Mouse (Mus musculus) gonadal fat pad, adult 2 months (tissue): Measurements from ENCODE around the gene Hk3. TPM values are rescaled to one million over a fixed set of nuclear protein-coding genes. Genes with fewer than 3 reads are reported as not detected.

ENCODE experiments used
- DNase-seq: peaks from one replicate; pipeline ENCODE4 v3.0.0-alpha.2; 2012; ENCODE audit warnings: low read depth
- polyA plus RNA-seq: library from polyadenylated mRNA; depleted of rRNA; stranded (reverse); fragments of >200 nt; gene quantifications from 2 replicates; pipeline ENCODE4 v1.2.3, GENCODE M21; 2012

Hk3 gene
- polyA plus RNA-seq, 1 experiment: 3.1 TPM

GRCm38 (mm10) chr13:55002090-55002489, 19.1 kb downstream of the Hk3 start:
- no peak for DNase-seq

GRCm38 (mm10) chr13:55000433-55000832, 20.8 kb downstream of the Hk3 start:
- no peak for DNase-seq

- no peak for DNase-seq
Measured at GRCm38 (mm10) chr13:54997568-54997967, 23.6 kb downstream of the Hk3 start.

- no peak for DNase-seq
Measured at GRCm38 (mm10) chr13:54995161-54995560, 26.0 kb downstream of the Hk3 start.

DNA sequence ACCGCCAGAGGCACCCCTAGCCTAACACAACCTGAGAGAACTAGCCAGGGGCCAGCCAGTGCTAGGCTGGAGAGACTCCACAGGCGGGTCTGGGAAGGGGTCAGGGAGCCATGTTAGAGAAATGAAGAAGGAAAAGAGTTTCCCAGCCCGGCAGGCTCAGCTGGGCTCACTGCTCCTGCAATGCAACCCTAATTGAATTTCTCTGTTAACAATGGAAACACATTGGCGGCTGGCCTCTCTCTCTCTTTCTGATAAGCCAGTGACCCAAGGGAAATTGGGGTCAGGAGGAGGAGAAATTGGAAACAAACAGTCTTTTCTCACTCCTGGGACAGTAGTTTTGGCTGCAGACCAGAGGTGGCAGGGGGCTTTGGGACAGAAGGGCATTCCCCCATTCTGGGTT, 26.6 kb downstream of the Hk3 start:
- DNase-seq: no peak

- DNase-seq: no peak
Measured at GRCm38 (mm10) chr13:54992215-54992614, 29.0 kb downstream of the Hk3 start.

DNA sequence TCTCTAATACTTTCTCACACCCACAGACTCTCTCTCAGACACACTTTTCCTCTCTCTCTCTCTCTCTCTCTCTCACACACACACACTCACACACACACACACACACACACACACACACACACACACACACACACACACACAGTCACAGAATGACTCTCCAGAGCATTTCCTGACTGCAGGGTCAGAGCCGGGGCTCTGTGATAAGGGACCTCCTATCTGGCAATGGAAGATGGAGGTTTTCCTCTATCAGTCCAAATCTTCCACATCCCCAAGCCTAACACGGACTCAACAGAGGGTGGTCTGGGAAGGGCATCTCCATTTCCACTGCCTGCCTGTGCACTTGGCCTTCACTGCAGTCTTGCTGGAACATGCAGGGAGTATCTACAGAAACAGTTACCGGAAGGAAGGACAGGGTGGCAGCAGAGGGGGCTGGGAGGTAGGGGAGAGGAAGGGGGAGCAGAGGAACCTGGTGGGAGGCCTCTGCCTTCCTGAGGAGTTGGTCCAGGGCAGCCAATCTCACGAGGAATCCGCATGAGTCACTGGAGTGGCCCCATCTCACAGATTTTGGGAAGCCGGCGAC, 32.9 kb downstream of the Hk3 start:
- no peak for DNase-seq

DNA sequence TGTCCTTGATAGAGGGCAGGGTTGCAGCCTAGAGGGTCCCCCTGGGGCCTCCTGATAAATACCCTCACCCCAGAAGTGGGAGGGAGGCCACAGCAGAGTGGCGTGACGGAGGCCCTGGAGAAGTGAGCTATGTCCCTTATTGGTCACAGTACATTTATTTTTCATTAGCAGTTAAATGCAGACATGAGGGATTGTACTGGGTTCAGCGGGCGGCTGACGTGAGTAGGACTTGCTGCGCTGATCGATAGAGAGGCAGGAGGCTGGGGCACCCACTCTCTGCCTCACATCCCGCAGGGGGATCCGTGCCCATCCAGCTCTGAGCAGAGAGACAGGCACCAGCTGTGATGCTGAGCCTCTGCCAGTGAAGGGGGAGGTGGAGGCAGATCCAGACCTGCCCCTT, 33.8 kb downstream of the Hk3 start:
- DNase-seq: no peak

- no peak for DNase-seq
Measured at GRCm38 (mm10) chr13:54983614-54984013, 37.6 kb downstream of the Hk3 start.

DNA sequence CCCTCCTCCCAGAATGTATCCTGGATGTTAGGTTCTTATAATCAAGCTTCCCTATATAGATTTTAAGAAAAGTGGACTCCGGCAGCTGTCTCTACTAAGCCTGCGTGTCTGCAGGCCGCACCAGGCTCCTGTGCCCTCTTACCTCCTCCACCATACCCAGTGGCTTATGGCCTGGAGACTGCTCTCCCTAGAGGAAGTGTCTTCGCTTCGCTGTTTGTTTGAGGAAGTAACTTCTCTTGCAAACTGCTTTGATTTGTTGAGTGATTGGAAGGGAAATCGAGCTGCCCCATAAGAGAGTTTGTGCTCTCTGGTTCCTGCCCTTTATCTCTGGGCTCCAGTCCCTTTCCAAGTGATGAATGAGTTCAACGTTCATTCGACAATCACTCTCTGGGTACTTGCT, 38.2 kb downstream of the Hk3 start:
- no peak for DNase-seq

DNA sequence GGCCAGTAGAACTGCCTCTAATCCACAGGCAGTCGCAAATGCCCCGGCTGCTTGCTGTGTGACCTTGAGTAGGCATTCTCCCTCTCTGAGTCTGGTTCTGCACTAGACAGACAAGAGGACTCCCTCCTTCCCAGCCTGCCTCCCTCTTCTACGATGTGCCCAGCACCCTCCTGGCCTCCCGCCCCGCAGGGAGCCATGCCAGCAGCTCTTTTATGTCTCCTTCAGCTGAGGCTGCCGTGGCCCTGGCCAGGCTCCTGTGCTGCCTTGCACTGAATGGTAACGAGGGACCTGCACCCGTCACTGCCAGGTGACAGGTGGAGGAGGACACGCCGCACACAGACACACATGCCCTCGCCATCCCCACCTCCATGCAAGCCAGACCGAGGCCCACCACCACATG, 40.2 kb downstream of the Hk3 start:
- DNase-seq: no peak

DNA sequence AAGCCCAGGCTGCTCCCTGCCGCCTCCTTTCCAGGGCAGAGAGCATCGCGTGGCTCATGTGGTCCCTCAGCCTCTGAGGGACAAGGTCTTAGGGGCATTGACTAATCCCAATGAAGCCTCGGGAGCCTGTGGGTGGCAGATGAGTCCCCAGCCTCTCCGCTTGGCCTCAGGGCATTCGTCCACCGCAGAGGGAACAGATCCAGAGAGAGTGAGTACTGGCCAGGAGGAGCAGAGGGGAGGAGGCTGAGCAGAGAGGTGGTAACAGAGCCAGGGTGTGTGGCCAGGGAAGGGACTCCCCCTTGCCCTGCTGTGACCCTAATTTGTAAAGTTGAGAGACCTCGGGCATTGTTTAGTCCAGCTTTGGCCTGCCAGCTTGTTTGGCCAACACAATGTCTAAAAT, 42.4 kb downstream of the Hk3 start:
- DNase-seq: no peak

GRCm38 (mm10) chr13:54975546-54975945, 45.6 kb downstream of the Hk3 start:
- no peak for DNase-seq

DNA sequence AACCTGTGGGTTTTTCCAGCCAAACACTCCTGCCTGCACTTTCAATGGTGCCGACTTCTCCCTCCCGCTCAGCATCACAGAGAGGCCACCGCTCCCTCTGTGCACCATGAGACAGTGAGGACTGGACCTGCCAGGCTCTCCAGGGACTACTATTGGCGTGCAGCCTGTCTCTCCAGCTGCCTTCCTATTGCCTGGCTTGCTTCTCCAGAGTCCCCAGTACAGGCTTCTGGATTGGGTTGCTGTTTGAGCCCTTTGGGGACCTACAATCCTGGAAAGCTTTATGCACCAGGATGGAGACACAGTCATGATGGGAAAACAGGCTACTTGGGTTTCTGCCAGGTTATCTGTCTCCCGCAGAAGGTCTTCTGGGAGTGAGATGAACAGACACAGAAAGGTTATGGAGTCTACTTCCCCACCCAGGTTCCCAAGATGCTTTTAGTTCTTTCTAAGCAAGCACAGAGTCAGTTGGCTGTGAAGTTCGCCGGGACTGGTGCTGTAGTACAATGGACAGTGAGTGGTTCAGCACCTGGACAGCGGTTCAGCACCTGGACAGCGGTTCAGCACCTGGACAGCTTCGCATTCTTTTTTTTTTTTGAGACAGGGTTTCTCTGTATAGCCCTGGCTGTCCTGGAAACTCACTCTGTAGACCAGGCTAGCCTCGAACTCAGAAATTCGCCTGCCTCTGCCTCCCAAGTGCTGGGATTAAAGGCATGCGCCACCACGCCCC, 50.5 kb downstream of the Hk3 start:
- no peak for DNase-seq

DNA sequence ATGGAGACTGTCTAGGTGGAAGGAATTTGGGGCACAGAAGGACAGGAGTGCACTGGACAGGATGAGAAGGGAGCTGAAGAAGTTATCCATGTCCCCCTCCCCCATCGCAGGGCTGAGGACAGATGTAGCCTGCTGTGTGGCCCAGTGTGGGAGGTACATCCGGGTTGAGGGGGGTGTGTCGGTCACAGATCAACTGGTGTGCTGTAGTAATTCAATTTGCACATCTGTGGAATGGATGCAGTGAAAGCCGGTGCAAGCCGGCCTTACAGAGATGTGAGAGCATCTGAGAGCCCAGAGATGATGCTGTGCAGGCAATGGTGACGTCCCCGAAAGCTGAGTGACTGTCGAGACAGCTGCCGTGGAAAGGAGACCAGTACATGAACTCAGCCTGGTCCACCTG, 51.7 kb downstream of the Hk3 start:
- no peak for DNase-seq

DNA sequence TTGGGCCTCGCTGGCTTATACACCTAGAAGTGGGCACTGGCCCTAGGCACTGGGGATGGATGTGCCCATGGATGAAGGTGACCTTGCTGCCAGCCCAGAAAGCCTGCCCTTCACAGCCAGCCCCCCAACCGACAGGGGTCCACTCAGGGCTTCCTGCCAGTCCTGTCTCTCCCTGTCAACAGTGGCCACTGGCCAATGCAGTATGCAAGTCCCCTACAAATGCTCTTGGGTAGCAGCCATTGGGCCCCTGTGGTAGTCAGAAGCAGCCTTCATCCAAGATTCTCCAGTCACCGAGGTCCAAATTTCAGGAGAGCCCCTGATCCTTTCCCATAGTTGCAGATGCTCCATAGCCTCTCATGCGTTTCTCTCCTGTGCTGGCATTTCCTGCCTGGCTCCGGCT, 52.5 kb downstream of the Hk3 start:
- DNase-seq: no peak

DNA sequence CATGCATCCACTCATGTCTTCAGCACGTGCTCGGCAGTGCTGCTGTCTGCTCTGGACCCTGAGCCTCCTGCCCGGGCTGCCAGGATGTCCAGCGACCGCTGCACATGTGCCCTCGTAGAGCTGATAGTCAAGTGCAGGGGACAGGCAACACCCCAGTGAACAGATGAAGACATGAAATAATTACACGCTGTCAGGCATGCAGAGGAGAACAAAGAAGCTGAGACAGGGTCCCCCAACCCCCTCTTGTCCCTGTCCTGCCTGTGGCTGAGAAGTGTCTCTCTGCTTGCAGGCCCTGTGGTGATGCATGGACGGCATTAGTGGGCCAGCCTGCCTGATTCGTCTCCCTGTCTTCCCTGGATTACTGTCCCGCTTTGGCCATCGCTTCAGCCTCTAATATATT, 53.7 kb downstream of the Hk3 start:
- DNase-seq: no peak

GRCm38 (mm10) chr13:54965256-54965655, 55.9 kb downstream of the Hk3 start:
- no peak for DNase-seq

- DNase-seq: no peak
Measured at GRCm38 (mm10) chr13:54960491-54960890, 60.7 kb downstream of the Hk3 start.

GRCm38 (mm10) chr13:54959842-54960241, 61.3 kb downstream of the Hk3 start:
- no peak for DNase-seq

DNA sequence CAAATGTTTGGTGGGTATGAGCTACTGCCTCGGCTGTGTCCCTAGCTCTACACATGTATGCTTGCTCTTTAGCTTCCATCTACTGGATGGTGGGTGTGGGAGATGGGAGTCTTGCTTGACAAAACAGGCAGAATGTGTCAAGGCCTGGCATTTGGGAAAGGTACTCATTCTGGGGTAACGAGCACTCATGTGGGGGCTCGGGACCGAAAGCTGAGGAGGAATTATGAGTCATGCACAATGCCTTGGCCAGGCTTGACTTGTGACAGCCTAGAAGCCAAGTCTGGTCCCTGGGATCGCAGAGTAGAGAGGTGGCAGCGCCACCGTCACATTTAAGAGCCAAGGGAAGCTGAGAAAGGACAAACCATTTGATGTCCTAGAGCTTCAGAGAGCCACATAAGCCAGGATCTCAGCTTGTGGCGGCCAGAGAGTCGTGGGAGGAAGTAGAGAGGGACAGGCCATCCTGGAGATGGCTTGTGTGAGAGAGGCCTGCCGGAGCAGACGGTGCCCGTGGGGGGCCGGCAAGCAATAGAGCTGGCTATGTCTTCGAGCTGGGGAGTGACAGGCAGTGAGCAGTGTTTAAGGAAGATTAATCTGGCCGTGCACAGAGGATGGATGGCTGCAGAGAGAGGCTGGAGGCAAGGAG, 62.0 kb downstream of the Hk3 start:
- DNase-seq: no peak

DNA sequence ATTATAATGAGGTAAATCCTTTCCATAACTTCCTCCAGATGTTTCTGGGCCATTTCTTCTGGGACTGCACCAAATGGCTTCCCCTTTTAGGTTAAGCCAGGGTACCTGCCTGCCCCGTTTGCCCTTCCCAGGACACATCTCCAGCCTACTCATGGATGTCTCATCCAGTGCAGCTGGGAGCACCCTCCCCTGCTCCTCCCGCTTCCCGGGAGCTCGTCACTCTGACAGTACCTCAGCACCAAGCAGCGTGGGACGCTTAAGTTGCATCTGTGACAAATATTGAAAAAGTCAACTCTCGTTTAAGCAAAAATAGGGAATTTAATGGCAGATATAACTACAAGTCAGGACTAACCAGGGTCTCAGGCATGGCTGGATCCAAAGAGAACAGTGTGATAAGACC, 63.9 kb downstream of the Hk3 start:
- DNase-seq: no peak
